Mouse (Mus musculus) spleen, adult 2 months (tissue): ENCODE measurements around the gene Faap100. TPM values are rescaled to one million over a fixed set of nuclear protein-coding genes. Genes with fewer than 3 reads are reported as not detected.
A peak's percentile ranks its signal among the peaks of the same experiment; 100 is the strongest.

Experiments
- DNase-seq, 2 experiments: peaks; one replicate each; pipeline versions ENCODE4 v3.0.0 to v3.0.0-alpha.2; 2012 to 2021; ENCODE audit warnings: low spot score in 2 of 2, low read depth in 1 of 2
- H3K27ac ChIP-seq: fragments of 200-500 bp; 2 replicates; pipeline ENCODE4 v1.5.1; 2012; ENCODE audit warnings: low read length, inconsistent platforms; ENCODE audit not compliant: insufficient read depth
- H3K27me3 ChIP-seq: fragments of 200-500 bp; 2 replicates; pipeline ENCODE4 v1.6.1; 2012; ENCODE audit warnings: mild to moderate bottlenecking, moderate library complexity, low read length, inconsistent platforms; ENCODE audit not compliant: control insufficient read depth, insufficient read depth
- H3K36me3 ChIP-seq: fragments of 200-500 bp; 2 replicates; pipeline ENCODE4 v1.6.1; 2012; ENCODE audit warnings: mild to moderate bottlenecking, low read length, inconsistent platforms; ENCODE audit not compliant: control insufficient read depth, insufficient read depth
- H3K4me1 ChIP-seq: fragments of 200-500 bp; 2 replicates; pipeline ENCODE4 v1.6.1; 2011; ENCODE audit warnings: inconsistent platforms; ENCODE audit not compliant: control insufficient read depth, insufficient read depth, insufficient read length
- H3K4me3 ChIP-seq: fragments of 200-500 bp; 2 replicates; pipeline ENCODE4 v1.5.1; 2011; ENCODE audit warnings: mild to moderate bottlenecking, inconsistent platforms; ENCODE audit not compliant: insufficient read depth, insufficient read length; ENCODE audit errors: extremely low read depth
- CTCF ChIP-seq: fragments of 200-500 bp; IDR thresholded peaks from 2 replicates; pipeline ENCODE4 v1.5.1; 2011; ENCODE audit warnings: mild to moderate bottlenecking, inconsistent platforms; ENCODE audit not compliant: insufficient read depth, insufficient read length, insufficient replicate concordance; ENCODE audit errors: extremely low read depth
- POLR2A ChIP-seq: fragments of 200-500 bp; IDR thresholded peaks from 2 replicates; pipeline ENCODE4 v1.6.1; 2011; ENCODE audit warnings: low read depth, low read length, inconsistent platforms
- WGBS: fragments of 180-500 bp; shearing (Covaris S2); methylation state at CpG from one replicate; pipeline ENCODE4 v1.1.7; 2018; 5-methylcytosine and 5-hydroxymethylcytosine counted together
- polyA plus RNA-seq: library from polyadenylated mRNA; depleted of rRNA; stranded (reverse); fragments of >200 nt; gene quantifications from 2 replicates; pipeline ENCODE4 v1.2.3, GENCODE M21; 2012

Gene Faap100
- polyA plus RNA-seq, 1 experiment: 36.5 TPM

DNA sequence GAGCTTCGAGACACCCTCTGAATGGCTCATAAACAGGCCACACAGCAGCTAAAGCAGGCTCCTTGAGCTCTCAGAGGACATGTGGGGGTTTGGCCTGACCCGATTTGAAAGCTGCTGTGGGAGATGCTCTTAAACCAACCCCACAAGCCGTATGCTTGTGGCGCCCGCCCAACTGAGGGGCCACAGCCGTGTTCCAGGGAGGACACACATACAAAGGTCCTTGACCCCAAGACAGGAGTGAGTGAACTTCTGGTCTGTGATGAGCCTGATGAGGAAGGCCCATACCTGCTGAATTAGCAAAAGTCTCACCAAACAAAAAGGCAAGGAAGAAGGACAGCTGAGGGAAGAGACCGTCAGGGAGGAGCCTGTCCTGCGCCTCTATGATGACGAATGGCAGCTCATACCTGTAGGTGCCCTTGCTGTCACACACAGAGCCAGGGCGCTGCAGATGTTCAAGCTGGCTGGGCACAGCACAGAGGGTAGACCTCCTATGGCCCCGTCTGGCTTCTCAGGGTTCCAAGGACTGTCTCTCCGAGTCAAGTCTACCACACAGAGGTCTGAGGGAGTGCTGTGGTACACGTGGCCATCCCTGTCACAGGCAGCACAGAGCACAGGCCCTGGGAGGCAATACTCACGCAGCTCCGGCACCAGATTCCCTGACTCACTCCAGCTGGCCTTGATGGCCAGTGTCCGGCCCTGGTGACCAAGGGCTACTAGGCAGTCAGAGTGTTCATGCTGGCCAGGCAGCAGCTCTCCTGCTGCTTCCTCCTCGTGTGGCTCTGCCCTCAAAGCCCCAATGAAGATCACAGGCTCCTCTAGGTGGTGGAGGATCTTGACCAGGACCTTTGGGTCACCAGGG is 2.0 kb downstream of the Faap100 start:
- Histone ChIP-seq H3K4me3 (no peak overlapping the region), H3K27ac (no peak overlapping the region), H3K27me3 (no peaks in the 10 kb centered on the region), H3K36me3 (peaks cover 13% of the 10 kb centered on the region), H3K4me1 (peaks cover 9% of the 10 kb centered on the region)
- DNase-seq: no peak
- TF ChIP-seq CTCF: no peak
- no peak for TF ChIP-seq POLR2A
- 91% methylated on average over 17 of the region's 17 CpGs for WGBS

DNA sequence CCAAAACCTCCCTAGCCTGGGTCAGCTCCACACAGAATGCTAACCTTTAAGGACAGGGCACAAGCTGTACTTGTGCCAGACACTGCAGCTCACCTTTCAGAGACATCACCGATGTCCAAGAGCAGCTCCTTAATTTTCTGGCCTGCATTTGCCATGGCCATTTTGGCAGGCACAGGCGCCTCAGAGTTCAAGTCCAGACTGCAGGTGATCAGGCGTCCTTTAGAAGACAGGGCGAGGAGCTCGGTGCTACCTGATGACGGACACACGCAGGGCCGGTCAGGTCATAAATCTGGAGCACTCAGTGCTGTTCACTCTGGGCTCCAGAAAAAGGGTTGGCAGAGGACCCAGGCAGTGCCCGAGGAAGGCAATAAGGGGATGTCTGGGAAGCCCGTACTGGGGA is 3.2 kb downstream of the Faap100 start:
- TF ChIP-seq CTCF (no peak), POLR2A (no peak)
- 95% methylated on average over 10 of the region's 10 CpGs for WGBS
- no peak overlapping the region for H3K4me3 ChIP-seq
- H3K27me3 ChIP-seq: no peaks in the 10 kb centered on the region
- peaks cover 7% of the 10 kb centered on the region for H3K36me3 ChIP-seq
- no peak overlapping the region for H3K27ac ChIP-seq
- no peak for DNase-seq
- peaks cover 9% of the 10 kb centered on the region for H3K4me1 ChIP-seq

DNA sequence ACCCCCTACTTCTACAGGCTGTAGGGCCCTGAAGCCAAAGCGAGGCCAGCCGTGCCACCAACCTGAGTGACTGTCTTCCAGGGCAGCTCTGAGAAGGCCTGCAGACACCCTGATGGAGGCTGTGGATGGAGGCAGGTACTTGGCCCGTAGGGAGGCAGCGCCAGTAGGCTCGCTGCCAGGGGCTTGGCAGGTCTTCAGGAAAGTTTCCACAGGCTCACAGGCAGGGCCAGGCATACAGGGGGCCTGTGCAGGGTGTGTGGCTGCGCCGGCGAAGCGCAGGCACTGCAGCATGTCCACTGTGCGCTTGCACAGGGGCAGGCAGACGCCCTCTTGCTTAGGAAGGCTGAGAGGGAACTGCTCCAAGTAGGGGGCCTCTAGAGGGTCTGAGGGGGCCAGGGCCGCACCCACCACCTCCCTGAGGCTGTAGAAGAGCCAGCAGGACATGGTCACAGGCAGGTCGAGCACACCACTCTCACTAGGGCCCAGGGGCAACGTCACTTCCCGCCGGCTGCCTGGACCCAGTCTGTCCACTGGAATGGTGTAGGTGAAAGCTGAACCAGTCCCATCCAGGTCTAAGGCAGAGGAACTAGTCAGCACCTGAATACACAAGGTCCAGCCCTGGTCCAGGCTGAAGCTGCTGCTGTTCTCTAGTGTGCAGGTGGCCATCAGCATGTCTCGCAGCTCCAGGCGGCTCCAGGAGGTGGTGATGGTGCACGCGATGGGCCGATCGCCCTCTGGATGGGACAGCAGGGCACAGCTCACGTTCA is 4.6 kb downstream of the Faap100 start:
- Histone ChIP-seq H3K4me1 (peaks cover 11% of the 10 kb centered on the region), H3K27ac (no peak overlapping the region), H3K27me3 (no peaks in the 10 kb centered on the region), H3K36me3 (peaks cover 7% of the 10 kb centered on the region), H3K4me3 (no peak overlapping the region)
- DNase-seq: no peak
- 92% methylated on average over 23 of the region's 23 CpGs for WGBS
- TF ChIP-seq POLR2A (no peak), CTCF (no peak)

DNA sequence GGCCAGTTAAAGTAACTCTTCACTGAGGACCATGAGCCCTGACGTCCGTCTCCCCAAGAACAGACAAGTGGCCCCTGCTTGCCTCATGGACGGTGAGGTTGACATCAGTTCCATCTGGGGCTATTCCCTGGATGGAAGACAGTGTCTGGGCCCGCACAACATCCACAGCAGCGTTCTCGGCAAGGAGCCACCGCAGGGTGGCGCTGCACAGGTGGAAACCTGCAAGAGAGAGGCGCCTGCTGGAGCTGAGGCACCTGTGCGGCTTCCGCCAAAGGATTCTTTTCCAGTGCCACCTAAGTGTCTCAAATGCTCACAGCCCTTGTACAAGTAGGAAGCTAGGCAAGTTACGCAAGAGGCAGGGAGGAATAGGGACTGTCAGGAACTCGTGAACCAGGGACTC is 5.5 kb downstream of the Faap100 start:
- peaks cover 9% of the 10 kb centered on the region for H3K4me1 ChIP-seq
- no peak overlapping the region for H3K4me3 ChIP-seq
- TF ChIP-seq CTCF: no peak
- no peak overlapping the region for H3K27ac ChIP-seq
- H3K36me3 ChIP-seq: peaks cover 7% of the 10 kb centered on the region
- H3K27me3 ChIP-seq: no peaks in the 10 kb centered on the region
- DNase-seq: no peak
- 93% methylated on average over 13 of the region's 13 CpGs for WGBS

DNA sequence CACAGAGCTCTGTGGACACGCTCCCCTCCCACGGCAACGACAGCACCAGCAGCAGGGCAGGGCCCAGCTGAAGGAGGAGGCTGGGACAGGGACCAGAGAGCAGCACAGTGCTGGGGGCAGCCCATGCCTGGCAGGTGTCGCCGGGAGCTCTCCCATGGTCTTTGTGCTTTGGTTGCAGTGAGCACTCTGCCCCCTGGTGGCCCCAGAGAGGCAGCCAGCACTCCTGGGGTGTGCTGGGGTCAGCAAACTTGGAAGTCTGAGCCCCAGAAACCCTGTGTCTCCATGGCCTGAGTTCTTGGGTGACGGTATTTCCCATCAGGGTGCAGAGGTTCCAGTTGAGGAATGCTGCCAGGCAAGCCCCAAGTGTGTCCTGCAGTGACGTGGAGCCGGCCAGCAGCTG is 8.9 kb downstream of the Faap100 start:
- Histone ChIP-seq H3K4me3 (no peak overlapping the region), H3K27me3 (no peaks in the 10 kb centered on the region), H3K27ac (no peak overlapping the region), H3K4me1 (peaks cover 2% of the 10 kb centered on the region; the same call in 1 of the 2 replicates), H3K36me3 (peaks cover 5% of the 10 kb centered on the region)
- DNase-seq: peak in 1 of 2 experiments; percentile 63
- 60% methylated on average over 8 of the region's 8 CpGs for WGBS
- TF ChIP-seq CTCF (peak; percentile 76; the same call in 1 of the 2 replicates), POLR2A (no peak)

DNA sequence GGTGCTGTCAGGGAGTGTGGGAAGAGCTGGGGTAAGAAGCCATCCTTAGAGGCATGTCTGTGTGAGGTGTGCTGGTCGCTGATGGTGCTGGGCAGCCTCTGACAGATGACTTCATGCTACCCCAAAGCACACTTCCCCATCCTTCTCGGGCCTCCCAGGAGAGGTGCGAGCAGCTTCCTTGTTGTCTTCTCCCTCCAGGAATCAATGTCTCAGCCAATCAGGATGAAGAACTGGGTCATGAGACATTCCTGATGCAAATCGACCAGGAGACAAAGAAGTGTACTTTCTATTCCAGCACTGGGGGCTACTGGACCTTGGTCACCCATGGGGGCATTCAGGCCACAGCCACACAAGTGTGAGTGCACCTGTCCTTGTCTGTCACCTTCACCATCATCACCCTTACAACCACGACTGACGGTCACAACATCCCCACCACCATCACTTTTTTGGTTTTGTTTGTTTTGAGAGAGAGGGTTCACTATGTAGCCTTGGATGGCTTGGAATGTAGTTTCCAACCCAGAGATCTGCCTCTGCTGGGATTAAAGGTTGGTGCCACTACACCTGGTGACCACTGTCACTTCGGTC is 12.0 kb downstream of the Faap100 start:
- Histone ChIP-seq H3K27me3 (no peaks in the 10 kb centered on the region), H3K4me3 (no peak overlapping the region), H3K4me1 (peaks cover 2% of the 10 kb centered on the region; the same call in 1 of the 2 replicates), H3K27ac (no peak overlapping the region), H3K36me3 (no peaks in the 10 kb centered on the region)
- TF ChIP-seq CTCF (no peak), POLR2A (no peak)
- WGBS: 44% methylated on average over 7 of the region's 7 CpGs
- DNase-seq: no peak
